Mouse (Mus musculus): Measurements from ENCODE around the gene Itpr2. TPM values are rescaled to one million over a fixed set of nuclear protein-coding genes. Genes with fewer than 3 reads are reported as not detected.

The Itpr2 gene
- total RNA-seq, 2 experiments from 2014 or later = 38.2 to 47.8 TPM

DNA sequence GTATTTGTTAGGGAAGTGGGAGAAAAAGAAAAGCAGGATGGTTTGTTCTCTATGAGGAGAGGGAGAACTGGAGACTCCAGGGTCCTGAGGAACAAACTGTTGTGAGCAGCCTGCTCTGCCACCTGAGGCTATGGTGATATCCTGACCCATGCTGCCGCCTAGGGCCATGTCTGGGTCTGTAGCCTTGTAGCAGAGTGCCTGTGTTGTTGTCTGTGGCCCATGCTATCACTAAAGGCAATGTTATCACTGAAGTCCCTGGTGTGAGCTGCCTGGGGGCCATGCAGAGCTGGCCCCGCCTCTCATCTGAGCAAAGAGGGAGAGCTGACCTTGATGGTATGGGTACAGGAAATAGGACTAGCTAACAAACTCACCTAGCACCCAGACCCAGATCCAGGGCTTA, 7.9 kb upstream of the Itpr2 start:
- no peak for DNase-seq

DNA sequence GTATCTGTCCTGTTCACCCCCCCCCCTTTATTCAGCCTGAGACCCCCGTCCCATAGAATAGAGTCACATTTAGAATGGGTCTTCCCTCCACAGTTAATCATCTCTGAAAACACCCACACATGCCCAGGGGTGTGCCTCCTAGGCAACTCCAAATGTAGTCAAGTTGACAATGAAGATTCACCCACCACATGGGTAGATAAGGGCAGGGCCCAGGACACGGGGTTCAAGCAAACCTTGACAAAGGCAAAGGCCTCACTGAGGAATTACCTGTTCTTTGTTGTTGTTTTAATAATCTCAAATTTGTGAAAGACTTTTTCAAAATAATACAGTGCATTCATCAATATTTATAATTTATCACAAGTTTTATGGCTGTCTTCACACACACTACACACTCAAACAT, 2.4 kb upstream of the Itpr2 start:
- DNase-seq = no peak

DNA sequence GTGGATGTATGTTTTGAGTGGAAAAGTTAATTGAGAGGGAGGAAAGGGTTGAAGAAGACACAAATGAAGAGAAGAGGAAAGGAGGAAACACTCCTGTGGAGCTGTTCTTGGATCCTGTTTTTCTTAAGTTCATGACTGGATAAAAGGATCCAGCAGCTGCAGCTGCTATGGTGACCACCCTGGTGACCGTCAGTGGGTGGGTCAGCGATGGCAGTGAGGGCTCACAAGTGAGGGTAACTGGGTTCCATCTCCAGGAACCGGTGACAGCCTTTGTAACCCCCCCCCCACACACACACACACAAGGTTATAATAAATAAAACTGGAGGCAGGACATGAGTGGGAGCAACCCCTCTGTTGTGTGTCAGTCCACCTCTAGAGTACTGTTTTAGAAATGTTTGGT, 833 bp upstream of the Itpr2 start:
- DNase-seq = no peak

DNA sequence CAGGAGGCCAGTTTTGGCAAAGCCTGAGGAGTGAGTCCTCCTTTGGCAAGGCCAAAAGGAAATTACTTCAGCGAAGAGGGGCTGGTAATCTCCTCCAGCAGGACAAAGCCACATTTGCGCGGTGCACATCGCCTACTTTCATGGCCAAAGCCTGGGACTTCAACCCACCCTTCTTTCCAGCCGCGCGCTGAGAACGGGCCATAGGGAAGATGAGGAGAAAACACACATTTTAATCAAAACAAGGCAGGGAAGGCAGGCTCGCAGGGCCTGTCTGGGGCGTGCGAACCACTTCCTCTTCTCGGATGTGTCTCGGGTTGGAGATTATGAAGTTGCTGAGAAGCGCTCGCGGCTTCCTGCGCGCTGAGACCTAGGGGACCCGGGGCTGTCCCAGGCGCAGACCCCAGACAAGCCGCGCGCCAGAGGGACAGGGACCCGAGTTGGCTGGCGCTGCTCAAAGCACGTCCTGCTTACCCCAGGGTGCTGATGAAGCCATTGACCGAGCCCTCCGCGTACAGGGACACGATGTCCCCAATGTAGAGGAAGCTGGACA, 632 bp downstream of the Itpr2 start:
- DNase-seq = peak; percentile 44 to 61

DNA sequence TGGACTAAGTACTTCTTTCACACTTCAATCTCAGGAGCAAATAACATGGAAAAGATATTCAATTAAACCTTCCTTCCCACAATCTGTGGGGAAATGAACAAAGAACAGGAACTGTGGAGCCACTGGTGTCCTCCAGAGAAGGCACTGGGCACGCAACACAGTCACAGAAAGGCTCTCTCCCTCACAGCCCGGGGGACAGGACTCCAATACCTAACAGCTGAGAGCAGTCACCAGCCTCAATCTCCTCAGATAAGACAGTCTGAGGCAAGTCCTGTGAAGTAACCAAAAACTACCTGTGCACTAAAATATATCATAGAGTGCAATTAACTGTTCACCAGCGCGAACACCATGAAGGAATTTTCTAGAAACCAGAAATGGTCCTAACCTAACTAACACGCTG, 1.3 kb downstream of the Itpr2 start:
- no peak for DNase-seq

DNA sequence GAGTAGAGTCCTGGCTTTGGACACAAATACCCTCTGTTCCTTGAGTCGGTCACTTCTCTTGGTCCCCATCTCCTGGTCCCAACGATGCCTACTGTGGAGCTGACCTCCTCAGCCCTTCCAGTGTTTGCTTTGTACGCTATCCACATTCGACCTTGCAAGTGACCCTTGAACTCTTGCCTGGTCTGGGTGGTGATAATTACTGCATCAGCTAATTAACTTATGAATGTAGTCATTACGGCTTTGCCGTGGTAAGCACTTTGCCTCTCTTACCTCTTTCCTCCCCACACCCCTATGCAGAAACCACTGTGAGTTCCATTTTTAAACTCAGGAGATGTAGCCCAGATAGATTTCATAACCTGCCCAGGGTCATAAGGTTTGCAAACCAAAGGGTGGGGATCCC, 1.8 kb downstream of the Itpr2 start:
- DNase-seq = no peak

DNA sequence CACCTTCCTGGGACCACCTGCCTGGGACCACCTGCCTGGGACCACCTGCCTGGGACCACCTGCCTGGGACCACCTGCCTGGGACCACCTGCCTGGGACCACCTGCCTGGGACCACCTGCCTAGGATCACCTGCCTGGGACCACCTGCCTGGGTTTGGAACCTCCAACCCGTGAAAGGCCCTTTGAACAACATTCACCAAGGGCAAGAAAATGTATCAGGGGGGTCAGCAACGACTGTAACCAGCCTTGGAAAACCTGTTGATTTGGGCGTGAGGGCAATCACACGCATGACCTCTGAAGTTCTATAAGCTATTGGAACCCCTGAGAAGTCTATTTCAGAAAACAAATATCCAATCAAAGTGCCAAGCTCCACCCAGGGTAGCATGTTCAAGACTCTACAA, 2.5 kb downstream of the Itpr2 start:
- no peak for DNase-seq

DNA sequence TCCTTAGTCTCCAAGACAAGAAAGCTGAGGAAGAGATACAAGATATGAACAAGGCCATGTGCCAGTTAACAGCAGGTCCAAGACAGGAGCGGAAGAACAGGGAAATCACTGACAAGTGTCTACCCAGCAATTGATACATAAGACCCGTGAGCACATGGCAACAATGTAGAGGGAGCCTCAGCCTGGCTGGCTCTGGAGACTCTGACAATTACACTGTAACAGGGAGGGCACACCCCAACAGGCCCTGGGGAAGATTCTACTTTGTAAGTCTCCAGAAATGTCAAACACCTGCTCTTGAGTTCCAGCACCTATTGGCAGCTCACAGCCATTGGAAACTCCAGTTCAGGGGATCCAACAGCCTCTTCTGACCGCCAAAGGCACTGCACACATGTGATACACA, 3.6 kb downstream of the Itpr2 start:
- DNase-seq = no peak

DNA sequence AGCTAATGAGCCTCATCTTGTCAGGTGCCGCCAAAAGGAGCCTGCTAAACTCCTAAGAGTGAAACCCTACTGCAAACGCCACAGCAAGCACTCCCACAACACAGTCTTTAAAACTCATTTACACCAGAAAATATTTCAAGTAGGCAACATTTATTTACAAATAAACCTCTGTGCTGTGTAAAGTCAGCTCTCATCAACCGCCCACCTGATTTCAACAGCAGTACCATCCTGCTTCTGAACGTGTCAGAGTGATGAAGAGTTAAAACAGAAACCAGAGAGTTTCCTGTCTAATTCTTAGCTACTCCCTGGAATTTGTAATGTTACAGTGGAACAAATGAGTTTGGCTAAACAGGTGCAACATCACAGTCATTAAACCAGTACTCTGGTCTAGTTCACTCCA, 4.2 kb downstream of the Itpr2 start:
- DNase-seq = no peak

DNA sequence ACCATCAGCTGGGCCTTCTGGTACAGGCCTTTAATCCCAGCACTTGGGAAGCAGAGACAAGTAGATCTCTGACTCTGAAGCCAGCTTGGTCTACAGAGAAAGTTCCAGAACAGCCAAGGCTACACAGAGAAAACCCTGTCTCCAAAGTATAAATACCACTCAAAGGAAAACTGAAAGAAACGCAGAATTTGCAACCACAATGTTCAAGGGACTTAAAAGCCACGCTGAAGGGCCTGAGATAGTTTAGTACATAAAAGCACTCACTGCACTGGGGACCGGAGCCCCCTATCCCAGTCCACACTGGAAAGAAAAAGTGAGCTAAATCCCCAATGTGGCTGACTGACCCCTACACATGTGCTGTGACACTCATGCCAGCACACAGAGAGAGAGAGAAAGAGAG, 4.6 kb downstream of the Itpr2 start:
- no peak for DNase-seq

DNA sequence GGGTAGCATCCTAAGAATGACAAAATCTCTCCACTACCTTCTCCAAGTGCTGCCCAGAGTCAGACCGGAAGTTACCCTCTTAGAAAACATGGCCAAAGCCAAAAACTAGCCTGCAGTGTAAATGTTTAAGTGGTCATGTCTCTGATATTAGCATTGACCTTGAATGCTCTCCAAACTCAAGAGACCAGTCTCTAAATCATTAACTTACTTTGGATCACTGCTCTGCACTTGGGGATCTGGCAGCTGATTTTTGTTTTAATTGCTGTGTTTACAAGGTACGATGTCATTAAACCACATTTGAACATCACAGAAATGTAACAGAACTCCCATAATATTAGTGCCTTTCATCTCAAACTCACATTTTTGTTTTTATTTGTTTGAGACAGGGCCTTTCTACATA, 10.3 kb downstream of the Itpr2 start:
- no peak for DNase-seq

DNA sequence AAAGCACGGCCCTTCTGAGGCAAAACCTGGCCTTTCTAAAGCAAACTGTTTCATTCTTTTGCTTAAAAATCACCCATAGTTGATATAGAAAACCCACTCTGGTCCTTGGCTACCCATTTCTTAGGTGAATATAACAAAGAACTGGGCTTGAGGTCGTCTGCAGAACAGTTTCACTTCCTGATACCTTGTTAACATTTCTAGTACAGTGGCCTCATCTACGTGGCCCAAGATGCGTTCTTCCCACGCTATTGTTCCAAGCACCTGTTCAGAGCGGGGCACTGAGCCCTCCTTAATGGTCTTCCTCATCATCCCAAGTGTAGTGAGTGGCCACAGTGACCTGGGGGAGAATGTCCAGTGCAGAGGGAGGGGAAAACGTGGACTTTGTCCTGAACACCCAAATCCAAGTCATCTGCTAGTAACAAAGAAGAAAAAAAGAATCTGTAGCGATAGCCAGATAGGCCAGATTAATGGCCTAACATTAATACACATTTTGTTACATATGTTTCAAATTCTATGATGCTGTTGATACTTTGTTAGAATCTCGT, 11.5 kb downstream of the Itpr2 start:
- no peak for DNase-seq

DNA sequence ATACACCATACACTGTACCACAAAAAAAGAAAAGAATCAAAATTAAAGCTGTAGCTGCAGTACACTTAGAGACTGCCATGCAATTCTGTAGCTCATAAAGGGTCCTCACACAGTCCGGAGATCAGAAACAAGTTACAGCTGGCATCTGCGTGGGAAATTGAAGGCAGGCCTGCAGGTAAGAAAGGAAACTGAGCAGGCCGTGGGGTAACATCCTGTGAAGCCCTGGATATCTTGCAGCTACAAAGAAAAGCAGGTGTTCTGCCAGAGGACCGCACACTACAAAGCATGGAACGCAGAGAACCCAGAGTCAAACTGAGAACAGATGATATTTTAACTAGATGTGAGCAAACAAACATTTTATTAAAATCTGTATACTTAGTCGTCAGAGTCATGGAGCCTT, 12.2 kb downstream of the Itpr2 start:
- no peak for DNase-seq

DNA sequence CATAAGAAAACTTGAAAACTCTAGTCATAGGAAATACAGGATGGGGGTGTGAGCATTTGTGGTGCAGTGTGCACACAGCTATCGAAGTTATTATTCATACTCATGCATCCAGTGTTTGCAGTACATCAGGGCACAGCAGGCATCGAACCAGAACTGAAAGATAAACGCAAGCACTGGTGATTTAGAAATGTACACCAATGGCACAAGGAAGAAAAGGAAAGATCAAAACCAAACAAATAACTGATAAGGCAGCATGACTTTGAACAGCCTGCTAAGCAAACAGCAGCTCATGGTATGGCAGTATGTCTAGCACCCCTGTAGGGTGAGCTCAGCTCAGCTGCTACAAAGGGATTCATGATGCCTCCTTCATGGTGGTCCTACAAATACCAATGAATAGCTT, 13.3 kb downstream of the Itpr2 start:
- DNase-seq = no peak

DNA sequence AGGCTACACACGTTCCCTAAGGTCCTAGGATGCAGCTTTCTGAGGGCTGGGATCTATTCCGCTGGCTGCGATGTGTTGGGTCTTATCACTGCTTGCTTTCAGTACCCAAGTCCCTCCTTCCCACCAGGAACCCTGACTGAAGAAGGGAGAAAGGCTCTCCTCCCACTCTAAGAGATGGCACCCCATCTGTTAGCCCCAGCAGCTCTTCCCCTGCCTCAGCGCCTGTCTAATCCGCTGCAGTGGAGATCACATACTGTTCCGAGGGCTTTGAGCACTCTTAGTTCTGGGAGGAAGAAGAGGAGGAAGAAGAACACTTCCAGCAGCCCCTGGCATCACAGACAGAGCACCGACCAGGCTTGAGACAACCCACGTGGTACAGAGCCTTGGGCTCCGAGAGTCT, 14.9 kb downstream of the Itpr2 start:
- DNase-seq = no peak

DNA sequence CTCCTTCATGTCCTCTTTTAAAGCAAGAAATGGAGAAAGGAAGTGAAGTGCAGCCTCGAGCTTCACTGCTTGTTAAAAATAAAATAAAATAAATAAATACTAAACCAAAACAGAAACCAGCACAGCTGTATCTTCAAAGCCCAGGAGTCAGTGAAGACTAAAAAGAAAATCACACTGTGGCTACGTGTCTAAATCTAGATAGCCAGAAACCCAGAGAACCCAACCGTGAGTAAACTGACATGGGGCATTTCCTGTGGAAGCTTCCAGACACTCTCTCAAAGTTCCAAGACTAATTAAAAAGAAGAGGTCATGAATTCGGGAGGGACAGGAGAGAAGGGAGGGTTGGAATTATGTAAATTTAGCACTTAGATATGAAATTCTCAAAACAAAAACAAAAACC, 15.9 kb downstream of the Itpr2 start:
- DNase-seq = no peak

DNA sequence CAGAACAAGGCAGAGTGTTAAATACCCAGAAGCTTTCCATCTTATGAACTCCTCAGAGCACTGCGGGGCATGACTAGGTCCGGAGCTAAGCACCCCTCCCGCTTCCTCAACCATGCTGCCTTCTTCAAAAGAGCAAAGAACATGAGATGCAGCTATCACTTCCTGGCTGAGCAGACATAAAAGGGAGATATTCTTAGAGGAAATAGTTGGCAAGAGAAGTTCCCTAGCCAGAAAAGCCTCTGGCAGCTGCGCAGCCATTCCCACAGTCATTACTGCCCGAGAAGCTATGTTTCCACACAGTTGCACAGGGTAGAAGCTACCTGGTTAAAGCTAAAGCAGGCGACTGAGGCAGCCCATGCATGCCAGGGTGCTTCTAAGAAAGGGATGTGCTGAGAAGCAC, 20.6 kb downstream of the Itpr2 start:
- no peak for DNase-seq

DNA sequence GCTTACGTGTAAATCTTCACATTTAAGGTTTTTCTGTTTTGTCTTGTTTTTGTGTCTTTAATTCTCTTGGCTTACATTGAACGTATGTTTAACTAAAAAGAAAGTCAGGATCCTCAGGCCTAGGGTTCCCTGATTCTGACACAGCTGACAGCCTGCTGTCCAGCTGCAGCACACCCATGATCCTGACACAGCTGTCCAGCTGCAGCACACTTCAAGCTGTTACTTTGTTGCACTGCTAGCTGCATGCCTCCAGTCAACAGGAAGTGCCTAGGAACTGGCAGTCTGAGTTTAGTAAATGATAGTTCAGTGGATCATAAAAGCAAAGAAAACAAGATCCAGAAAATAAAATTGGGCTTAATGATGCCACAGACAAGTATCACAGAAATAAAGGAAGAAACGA, 21.1 kb downstream of the Itpr2 start:
- DNase-seq = no peak

DNA sequence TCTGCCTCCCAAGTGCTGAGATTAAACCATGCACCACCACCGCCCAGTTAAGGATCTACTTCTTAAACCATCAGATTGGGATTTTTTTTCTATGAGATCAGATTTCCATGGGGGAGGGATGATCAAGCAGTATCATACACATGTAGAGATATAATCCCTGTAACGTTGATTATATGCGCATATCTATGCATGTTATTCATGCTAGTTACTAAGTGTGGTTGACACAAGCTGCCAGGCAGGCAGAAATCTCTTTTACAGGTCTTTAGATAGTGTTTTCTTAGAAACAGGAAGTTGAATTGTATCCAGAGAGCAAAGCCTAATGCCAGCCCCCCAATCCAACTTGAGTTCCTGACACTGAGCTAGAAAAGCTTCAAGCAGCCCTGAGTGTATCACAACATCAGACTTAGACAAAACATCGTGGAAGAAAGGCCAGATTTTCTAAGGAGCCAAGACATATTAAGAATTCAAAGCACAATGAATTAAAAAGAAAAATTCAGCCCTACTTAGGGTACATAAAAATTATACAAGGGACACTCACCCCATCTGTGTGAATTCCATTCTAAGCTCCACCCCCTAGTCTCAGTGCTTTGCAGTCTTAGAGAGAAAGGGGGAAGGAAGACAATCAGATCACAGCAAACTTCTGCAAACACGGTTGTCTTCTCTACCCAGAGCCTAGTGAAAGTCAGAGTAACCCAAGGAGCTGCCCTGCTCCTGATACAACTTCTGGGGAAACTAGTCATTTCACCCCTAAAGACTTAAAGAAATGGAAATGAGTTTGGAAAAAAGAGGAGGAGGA, 22.9 kb downstream of the Itpr2 start:
- DNase-seq = no peak

DNA sequence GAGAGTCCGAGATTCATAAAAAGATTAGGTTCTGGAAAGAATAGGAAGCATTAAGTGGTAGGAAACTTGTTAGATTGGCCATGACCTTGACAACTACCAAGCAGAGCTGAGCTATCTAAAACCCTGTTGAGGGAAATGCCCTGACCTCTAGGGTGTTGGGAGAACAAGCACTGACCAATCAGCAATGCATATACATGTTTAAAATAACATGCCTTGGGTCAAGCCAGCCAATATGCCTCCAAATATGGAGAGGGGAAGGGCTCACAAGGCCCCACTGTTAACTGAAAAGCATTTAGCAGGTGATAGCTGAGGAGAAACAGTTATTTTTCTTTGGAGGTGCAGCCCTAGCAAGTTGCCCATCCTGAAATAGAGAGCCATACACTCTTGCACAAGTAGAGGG, 25.2 kb downstream of the Itpr2 start:
- no peak for DNase-seq

DNA sequence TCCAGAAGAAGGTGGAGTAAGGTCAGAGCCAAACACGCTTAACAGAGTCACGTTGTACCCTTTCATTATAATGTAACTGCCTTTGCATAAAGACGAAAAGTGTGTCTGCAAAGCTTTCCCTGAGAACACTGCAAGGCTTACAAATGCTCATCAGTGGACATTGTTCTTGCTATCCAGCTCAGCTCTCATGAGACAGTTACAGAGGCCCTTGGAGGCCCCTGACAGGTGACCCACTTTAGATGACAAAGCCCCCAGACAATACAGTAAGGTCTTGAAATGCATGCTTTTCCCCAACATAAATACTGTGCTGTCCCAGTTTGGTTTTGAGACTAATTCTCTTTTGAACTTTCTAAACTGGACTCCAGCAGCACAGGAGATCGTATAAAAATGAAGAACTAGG, 27.9 kb downstream of the Itpr2 start:
- no peak for DNase-seq

DNA sequence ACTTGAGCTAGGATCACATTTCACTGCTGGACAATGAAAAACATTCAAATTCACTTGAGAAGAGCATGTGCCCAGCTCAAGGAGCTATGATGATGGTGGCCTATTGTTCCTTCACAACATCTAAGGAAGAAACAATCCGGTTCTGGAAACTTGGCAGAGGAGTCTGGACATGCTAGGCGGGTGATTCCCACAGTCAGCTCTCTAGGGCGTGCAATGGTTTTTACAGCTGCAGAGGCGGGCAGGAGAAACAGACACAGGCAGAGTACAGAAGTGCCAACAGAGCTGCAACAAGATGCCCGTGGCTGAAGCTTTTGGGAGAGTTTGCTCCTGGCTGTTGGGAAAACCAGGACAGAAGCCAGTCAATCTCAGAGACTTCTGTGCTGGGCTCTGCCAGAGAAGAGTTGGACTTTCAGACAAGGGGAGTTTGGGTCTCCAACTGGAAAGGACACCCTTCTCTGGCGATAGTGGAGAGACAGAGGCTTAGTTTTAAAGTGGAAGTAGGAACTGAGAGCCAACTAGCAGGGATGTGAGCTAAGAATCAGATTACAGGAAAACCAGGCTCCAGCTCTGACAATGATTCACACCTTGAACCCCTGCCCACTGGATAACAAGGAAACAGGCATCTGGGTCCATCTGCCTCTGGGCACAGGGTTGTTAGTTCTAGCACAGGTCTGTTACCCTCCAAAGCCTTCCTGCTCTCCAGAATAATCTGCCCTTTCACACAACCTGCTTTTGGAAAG, 28.6 kb downstream of the Itpr2 start:
- no peak for DNase-seq

DNA sequence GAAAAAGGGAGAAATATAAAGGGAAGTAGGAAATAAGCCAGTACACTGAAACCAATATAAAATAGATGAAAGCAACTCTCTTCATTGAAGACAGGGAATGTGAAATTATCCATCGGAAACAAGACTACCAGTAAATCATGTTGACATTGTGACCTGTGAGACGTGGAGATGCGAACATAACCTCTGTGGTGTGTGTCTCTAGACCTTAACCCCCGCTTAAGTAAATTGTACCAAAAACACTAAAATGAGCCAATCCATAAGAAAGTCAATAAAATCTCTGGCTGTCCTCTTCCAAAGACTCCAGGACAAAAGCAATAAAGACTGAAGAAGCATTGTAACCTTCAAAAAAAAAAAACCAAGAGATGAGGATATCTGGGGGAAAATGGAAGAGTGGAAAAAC, 31.6 kb downstream of the Itpr2 start:
- no peak for DNase-seq
